Mouse (Mus musculus): ENCODE results near the gene Crebl2. TPM values are rescaled to one million over a fixed set of nuclear protein-coding genes. Genes with fewer than 3 reads are reported as not detected.
A peak's percentile ranks its signal among the peaks of the same experiment; 100 is the strongest.

The Crebl2 gene
- polyA plus RNA-seq, 1 experiment: 14.0 TPM

DNA sequence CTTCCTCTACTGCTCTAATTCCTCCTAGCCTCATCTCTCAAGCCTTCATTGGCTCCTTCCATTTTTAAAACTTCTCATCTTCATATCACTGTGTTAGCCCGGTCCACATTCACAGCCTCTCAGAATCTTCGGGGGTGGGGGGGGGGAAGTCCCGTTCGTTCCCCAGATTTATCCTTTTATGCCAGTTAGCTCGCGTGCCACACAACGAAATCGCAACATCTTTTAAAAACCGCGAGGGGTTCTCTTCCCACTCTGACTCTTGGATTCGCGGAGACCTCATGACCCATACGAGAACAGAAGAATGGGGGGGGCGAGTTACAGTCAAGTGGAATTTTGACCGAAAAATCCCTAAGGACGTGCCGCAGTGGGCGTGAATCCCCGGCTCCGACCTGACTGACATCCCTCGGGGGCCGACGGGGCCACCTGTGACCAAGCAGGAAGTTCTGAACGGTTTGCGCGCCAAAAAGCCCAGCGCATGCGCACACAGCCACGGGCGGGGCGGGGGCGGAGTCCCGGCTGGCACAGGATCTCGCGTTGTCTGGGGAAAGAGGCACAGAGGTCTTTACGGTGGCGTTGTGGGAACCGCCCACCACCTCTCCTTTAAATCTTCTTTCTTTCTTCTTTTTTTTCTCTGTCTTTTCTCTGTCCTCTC is 67.6 kb downstream of the Crebl2 start:
- no peak for TF ChIP-seq CTCF (IDR thresholded peaks at IDR 0.05; ENCODE audit: low read depth, low read length)
- TF ChIP-seq POLR2A (IDR thresholded peaks at IDR 0.05; ENCODE audit: borderline replicate concordance, low read depth, low read length): peak; percentile 73; the same call in 1 of the 2 replicates

GRCm38 (mm10) chr6:134898095-134898965 is 68.4 kb downstream of the Crebl2 start, which contains the start of gene Gpr19:
Gene Gpr19, minus strand, starts transcription at chr6:134898578.
- no peak for TF ChIP-seq POLR2A (IDR thresholded peaks at IDR 0.05; ENCODE audit: borderline replicate concordance, low read depth, low read length)
- no peak for TF ChIP-seq CTCF (IDR thresholded peaks at IDR 0.05; ENCODE audit: low read depth, low read length)
- peaks cover 10% of the 10 kb centered on the region for H3K4me1 ChIP-seq (ENCODE audit: control insufficient read depth, insufficient read depth, low read length)
- peak within 1 kb of the TSS; percentile 99 for H3K27ac ChIP-seq (ENCODE audit: insufficient read depth, low read depth, low read length)
- peak within 1 kb of the TSS; percentile 77 for H3K4me3 ChIP-seq (ENCODE audit: insufficient read depth, low read length)

More for the DNA sequence above, 67.6 kb downstream of the Crebl2 start:
- Histone ChIP-seq H3K4me1 (ENCODE audit: control insufficient read depth, insufficient read depth, low read length) (peaks cover 10% of the 10 kb centered on the region), H3K27ac (ENCODE audit: insufficient read depth, low read depth, low read length) (peak overlapping the region; percentile 99), H3K4me3 (ENCODE audit: insufficient read depth, low read length) (peak overlapping the region; percentile 77)

- no peak for TF ChIP-seq CTCF (IDR thresholded peaks at IDR 0.05; ENCODE audit: low read depth, low read length)
- TF ChIP-seq POLR2A (IDR thresholded peaks at IDR 0.05; ENCODE audit: borderline replicate concordance, low read depth, low read length): no peak
- no peak overlapping the region for H3K4me3 ChIP-seq (ENCODE audit: insufficient read depth, low read length)
- H3K4me1 ChIP-seq (ENCODE audit: control insufficient read depth, insufficient read depth, low read length): peaks cover 2% of the 10 kb centered on the region; the same call in 1 of the 2 replicates
- H3K27ac ChIP-seq (ENCODE audit: insufficient read depth, low read depth, low read length): no peak overlapping the region
Observed at GRCm38 (mm10) chr6:134903368-134903767, 73.4 kb downstream of the Crebl2 start.

GRCm38 (mm10) chr6:134903891-134904884 is 74.2 kb downstream of the Crebl2 start:
- TF ChIP-seq CTCF (IDR thresholded peaks at IDR 0.05; ENCODE audit: low read depth, low read length): no peak
- H3K27ac ChIP-seq (ENCODE audit: insufficient read depth, low read depth, low read length): no peak overlapping the region
- no peak overlapping the region for H3K4me3 ChIP-seq (ENCODE audit: insufficient read depth, low read length)
- peaks cover 1% of the 10 kb centered on the region; the same call in 1 of the 2 replicates for H3K4me1 ChIP-seq (ENCODE audit: control insufficient read depth, insufficient read depth, low read length)

GRCm38 (mm10) chr6:134905811-134906210 is 75.9 kb downstream of the Crebl2 start:
- H3K4me3 ChIP-seq (ENCODE audit: insufficient read depth, low read length): no peak overlapping the region
- TF ChIP-seq POLR2A (IDR thresholded peaks at IDR 0.05; ENCODE audit: borderline replicate concordance, low read depth, low read length): no peak
- no peak for TF ChIP-seq CTCF (IDR thresholded peaks at IDR 0.05; ENCODE audit: low read depth, low read length)

More at GRCm38 (mm10) chr6:134905811-134906210, 75.9 kb downstream of the Crebl2 start:
- no peaks in the 10 kb centered on the region for H3K4me1 ChIP-seq (ENCODE audit: control insufficient read depth, insufficient read depth, low read length)
- H3K27ac ChIP-seq (ENCODE audit: insufficient read depth, low read depth, low read length): no peak overlapping the region

Other genes starting within 250 kb of the Crebl2 start
- 4.3 and 5.6 TPM in 2 replicates for gene Mansc1, start 197.7 kb upstream of the Crebl2 start, polyA plus RNA-seq (2012; ENCODE audit: insufficient read depth, insufficient read length, missing spikeins)
- gene Borcs5, start 190.6 kb upstream of the Crebl2 start, polyA plus RNA-seq (2012; ENCODE audit: insufficient read depth, insufficient read length, missing spikeins): 3.6 and 4.5 TPM in 2 replicates
- 4.3 and 6.9 TPM in 2 replicates for gene Dusp16, start 37.5 kb upstream of the Crebl2 start, polyA plus RNA-seq (2012; ENCODE audit: insufficient read depth, insufficient read length, missing spikeins)
- 6.6 and 7.3 TPM in 2 replicates for gene Gpr19, start 68.4 kb downstream of the Crebl2 start, polyA plus RNA-seq (2012; ENCODE audit: insufficient read depth, insufficient read length, missing spikeins)
- 84.8 and 88.6 TPM in 2 replicates for gene Cdkn1b, start 90.2 kb downstream of the Crebl2 start, polyA plus RNA-seq (2012; ENCODE audit: insufficient read depth, insufficient read length, missing spikeins)
- gene Apold1, start 151.6 kb downstream of the Crebl2 start, polyA plus RNA-seq (2012; ENCODE audit: insufficient read depth, insufficient read length, missing spikeins): 0.29 and 0.36 TPM in 2 replicates
- 70.4 and 73.4 TPM in 2 replicates for gene Ddx47, start 181.5 kb downstream of the Crebl2 start, polyA plus RNA-seq (2012; ENCODE audit: insufficient read depth, insufficient read length, missing spikeins)
- gene Gprc5a, start 235.5 kb downstream of the Crebl2 start, polyA plus RNA-seq (2012; ENCODE audit: insufficient read depth, insufficient read length, missing spikeins): not detected in 2 replicates